Mouse (Mus musculus) gastrocnemius, postnatal 10 days (tissue): ENCODE measurements around the gene Safb. TPM values are rescaled to one million over a fixed set of nuclear protein-coding genes. Genes with fewer than 3 reads are reported as not detected.

ENCODE experiments used
- DNase-seq: peaks from one replicate; pipeline ENCODE4 v3.0.0; 2021; ENCODE audit warnings: mixed read lengths
- total RNA-seq, 2 experiments: library from RNA; stranded (reverse); gene quantifications; 2 replicates each; pipeline ENCODE4 v1.2.3; 2021

Safb gene
- total RNA-seq, 2 experiments from 2014 or later = 57.1 to 69.2 TPM

DNA sequence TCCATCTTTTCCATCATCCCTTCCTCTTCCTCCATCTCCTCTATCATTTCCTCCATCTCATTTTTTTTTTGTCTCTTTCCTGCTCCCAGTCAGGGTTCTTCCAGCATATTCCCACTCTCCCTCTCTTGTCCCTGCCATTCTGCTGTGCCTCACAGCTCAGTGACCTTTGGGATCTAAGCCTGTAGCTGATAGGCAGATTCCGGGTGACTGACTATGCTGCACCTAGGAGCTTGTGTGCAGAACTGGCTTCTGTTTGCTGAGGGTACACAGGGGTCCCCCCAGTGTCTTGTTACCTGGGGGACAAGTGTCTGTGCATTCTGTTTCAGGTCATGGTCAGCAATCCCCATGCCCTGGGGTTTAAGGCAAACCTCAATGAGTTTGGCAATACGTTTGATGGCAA lies 70.1 kb downstream of the Safb start:
- DNase-seq = no peak

DNA sequence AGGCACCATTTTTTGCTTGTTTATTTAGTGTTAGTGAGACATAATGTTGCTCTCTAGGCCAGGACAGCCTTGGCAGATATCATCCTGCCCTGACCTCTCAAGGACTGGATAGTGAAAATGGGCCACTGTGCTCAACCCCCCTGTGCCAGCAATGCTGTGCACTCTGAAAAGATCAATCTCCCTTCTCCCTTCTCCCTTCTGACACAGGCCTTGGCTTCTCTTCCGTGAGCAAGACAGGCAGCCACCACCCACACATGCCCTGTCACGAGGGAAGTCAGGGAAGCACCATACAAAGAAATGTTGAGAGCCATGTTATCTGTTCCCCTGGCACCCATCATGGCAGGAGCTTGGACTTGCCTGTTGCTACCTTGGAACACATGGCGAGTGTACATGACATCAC lies 70.7 kb downstream of the Safb start:
- DNase-seq = no peak

Other genes with a start within 250 kb of the Safb start
- gene Ptprs, start 108.3 kb upstream of the Safb start, total RNA-seq = 10 to 100 TPM; 64.1 to 94.7 TPM
- gene Znrf4, start 72.4 kb upstream of the Safb start, total RNA-seq = not detected
- 1 to 10 TPM in 1 of 2 experiments, under 1 TPM in 1; 0.31 to 1.2 TPM for gene Gm20219, start 30.4 kb upstream of the Safb start, total RNA-seq
- gene Safb2, start 240 bp upstream of the Safb start, total RNA-seq = 10 to 100 TPM; 38.6 to 55.9 TPM
- gene 2410015M20Rik, start 24.9 kb downstream of the Safb start, total RNA-seq = 100 to 1,000 TPM; 212 to 233 TPM
- 100 to 1,000 TPM; 881 to 906 TPM for gene Rpl36, start 28.6 kb downstream of the Safb start, total RNA-seq
- 10 to 100 TPM; 49.3 to 51.6 TPM for gene Lonp1, start 42.1 kb downstream of the Safb start, total RNA-seq
- gene Catsperd, start 43.3 kb downstream of the Safb start, total RNA-seq = under 1 TPM in 1 of 2 experiments, not detected in 1; 0.09 TPM
- gene Ranbp3, start 88.5 kb downstream of the Safb start, total RNA-seq = 10 to 100 TPM; 38.5 to 46.3 TPM
- gene Ndufa11, start 132.9 kb downstream of the Safb start, total RNA-seq = 100 to 1,000 TPM; 377 to 422 TPM
- gene Vmac, start 133.2 kb downstream of the Safb start, total RNA-seq = 1 to 10 TPM; 6.6 to 7.0 TPM
- 1 to 10 TPM in 1 of 2 experiments, under 1 TPM in 1; 0.95 to 1.4 TPM for gene Nrtn, start 172.7 kb downstream of the Safb start, total RNA-seq
- 10 to 100 TPM; 17.3 to 21.1 TPM for gene Dus3l, start 179.9 kb downstream of the Safb start, total RNA-seq
- gene Prr22, start 185.4 kb downstream of the Safb start, total RNA-seq = under 1 TPM; 0.19 to 0.20 TPM
- 1 to 10 TPM; 2.6 to 5.5 TPM for gene Rfx2, start 246.2 kb downstream of the Safb start, total RNA-seq